Mouse (Mus musculus) olfactory bulb, adult 2 months (tissue): ENCODE measurements around the gene 2900026A02Rik.
A peak's percentile ranks its signal among the peaks of the same experiment; 100 is the strongest.

Experiments
- CTCF ChIP-seq: fragments of 200-500 bp; IDR thresholded peaks from 2 replicates; pipeline ENCODE4 v1.5.1; 2012; ENCODE audit warnings: low read depth, mild to moderate bottlenecking, low read length, moderate library complexity; ENCODE audit not compliant: insufficient read depth
- POLR2A ChIP-seq: fragments of 200-500 bp; IDR thresholded peaks from 2 replicates; pipeline ENCODE4 v1.6.1; 2012; ENCODE audit warnings: mild to moderate bottlenecking, low read depth, low read length, moderate library complexity; ENCODE audit not compliant: insufficient read depth

- TF ChIP-seq CTCF (peak; percentile 40; the same call in 1 of the 2 replicates), POLR2A (no peak)
Measured at GRCm38 (mm10) chr5:113174916-113175692, 45.9 kb downstream of the 2900026A02Rik start.
